Mouse (Mus musculus): ENCODE results near the gene Olfr1020.

The Olfr1020 gene

GRCm38 (mm10) chr2:85846730-85847129 lies at the start of gene Olfr1020:
TSS of gene Olfr1020 (plus strand) at chr2:85847030.
- in situ Hi-C loops (cut with MboI; ENCODE audit: low pct_unique_long_range_greater_than_20kb in 1 of 2, low sequenced_read_pairs in 2 of 2, unreplicated experiment in 1 of 2), result no loop called here

GRCm38 (mm10) chr2:85802444-85802843 lies 44.4 kb upstream of the Olfr1020 start, which contains the start of gene Olfr1016:
TSS of gene Olfr1016 (minus strand) at chr2:85802544.
- in situ Hi-C loops (cut with MboI; ENCODE audit: low pct_unique_long_range_greater_than_20kb in 1 of 2, low sequenced_read_pairs in 2 of 2, unreplicated experiment in 1 of 2), result no loop called here

DNA sequence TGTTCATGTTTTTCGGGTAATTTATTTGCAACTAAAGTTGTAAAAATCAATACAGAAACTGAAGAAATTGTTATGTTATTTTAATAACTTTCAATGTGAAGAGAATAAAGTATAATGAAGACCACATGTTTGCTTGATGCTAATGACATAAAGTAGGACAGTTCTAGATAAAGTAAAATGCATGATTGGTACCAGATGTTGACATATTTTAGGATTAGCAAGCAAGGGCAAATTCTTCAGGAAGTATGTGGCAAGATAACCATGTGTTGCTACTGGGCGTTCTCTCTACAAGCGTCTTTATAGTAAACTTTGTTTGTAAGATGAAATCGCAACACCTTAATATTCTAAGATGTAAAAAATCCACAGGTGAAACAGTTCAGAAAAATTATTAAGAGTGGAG lies 42.3 kb upstream of the Olfr1020 start:
- in situ Hi-C loops (cut with MboI; ENCODE audit: low pct_unique_long_range_greater_than_20kb in 1 of 2, low sequenced_read_pairs in 2 of 2, unreplicated experiment in 1 of 2), result no loop called here

DNA sequence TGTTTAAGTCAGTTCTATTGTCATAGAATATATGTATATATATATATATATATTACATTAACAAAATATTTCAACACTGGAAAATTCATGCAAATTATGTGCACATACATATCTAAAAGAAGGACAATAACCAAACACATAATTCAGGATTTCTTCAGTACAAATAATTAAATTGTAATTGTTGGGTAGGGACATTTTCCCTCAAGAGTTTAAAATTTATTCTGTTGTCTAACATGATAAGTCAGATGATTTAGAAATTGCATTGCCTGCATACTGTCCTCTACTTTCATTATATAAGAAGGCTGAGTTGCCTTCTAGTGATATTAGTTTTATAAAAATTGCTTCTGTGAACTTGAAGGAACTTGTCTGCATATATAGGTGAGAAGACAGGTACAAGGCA lies 28.7 kb upstream of the Olfr1020 start, which contains the start of gene Olfr1018:
Olfr1018 (plus strand) TSS at position 301 of the 400 bp plus-strand sequence.
- in situ Hi-C loops (cut with MboI; ENCODE audit: low pct_unique_long_range_greater_than_20kb in 1 of 2, low sequenced_read_pairs in 2 of 2, unreplicated experiment in 1 of 2), result no loop called here

DNA sequence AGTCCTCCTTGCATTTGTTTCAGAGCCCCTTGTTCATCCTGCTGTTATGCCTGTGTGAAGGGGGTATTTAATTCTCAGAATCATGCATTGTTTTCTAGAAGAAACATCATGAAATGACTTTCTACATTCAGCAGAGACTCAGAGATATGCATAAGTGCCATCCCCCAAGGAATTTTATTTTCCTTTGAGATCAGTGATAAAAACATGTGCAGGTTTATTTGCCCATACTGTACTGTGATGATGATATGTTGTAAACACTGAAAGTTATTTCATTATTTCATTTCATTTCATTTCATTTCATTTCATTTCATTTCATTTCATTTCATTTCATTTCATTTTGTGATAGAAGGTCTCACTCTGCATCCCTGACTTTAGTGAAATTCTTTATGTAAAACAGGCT lies 1.4 kb upstream of the Olfr1020 start, which contains the start of gene Olfr1019:
Olfr1019 (minus strand) TSS at position 101 of the 400 bp plus-strand sequence.
- in situ Hi-C loops (cut with MboI; ENCODE audit: low pct_unique_long_range_greater_than_20kb in 1 of 2, low sequenced_read_pairs in 2 of 2, unreplicated experiment in 1 of 2), result no loop called here

GRCm38 (mm10) chr2:85868294-85868693 lies 21.5 kb downstream of the Olfr1020 start, which contains the start of gene Olfr1022:
TSS of gene Olfr1022 (plus strand) at chr2:85868594.
- in situ Hi-C loops (cut with MboI; ENCODE audit: low pct_unique_long_range_greater_than_20kb in 1 of 2, low sequenced_read_pairs in 2 of 2, unreplicated experiment in 1 of 2), result no loop called here

- in situ Hi-C loops (cut with MboI; ENCODE audit: low pct_unique_long_range_greater_than_20kb in 1 of 2, low sequenced_read_pairs in 2 of 2, unreplicated experiment in 1 of 2), result no loop called here
These were observed 38.5 kb downstream of the Olfr1020 start, which contains the start of gene Olfr1023 for GRCm38 (mm10) chr2:85885340-85885739. TSS of gene Olfr1023 (plus strand) at chr2:85885640.
